Mouse (Mus musculus) stomach, embryonic 16.5 days (tissue): ENCODE results near the gene Aspg. TPM values are rescaled to one million over a fixed set of nuclear protein-coding genes. Genes with fewer than 3 reads are reported as not detected.

Source experiments
- ATAC-seq: fragments of 200-750 bp; cut with Nextera tagmentation; 2 replicates; pipeline ENCODE4 v1.8.0; 2017; ENCODE audit warnings: moderate number of reproducible peaks, moderate TSS enrichment; ENCODE audit not compliant: insufficient read depth, low FRiP score
- H3K27ac ChIP-seq: fragments of 300-500 bp; sonication (generic); 2 replicates; pipeline ENCODE4 v1.5.1; 2014; ENCODE audit warnings: low read length
- H3K27me3 ChIP-seq: fragments of 300-500 bp; sonication (generic); 2 replicates; pipeline ENCODE4 v1.6.1; 2014; ENCODE audit warnings: low read length, control low read depth, mixed read lengths; ENCODE audit not compliant: control insufficient read depth, insufficient read depth
- H3K36me3 ChIP-seq: fragments of 300-500 bp; sonication (generic); 2 replicates; pipeline ENCODE4 v1.6.1; 2014; ENCODE audit warnings: low read length; ENCODE audit not compliant: control insufficient read depth, insufficient read depth
- H3K4me1 ChIP-seq: fragments of 300-500 bp; sonication (generic); 2 replicates; pipeline ENCODE4 v1.6.1; 2014; ENCODE audit warnings: low read length, control low read depth, mixed read lengths; ENCODE audit not compliant: control insufficient read depth, insufficient read depth
- H3K4me2 ChIP-seq: fragments of 300-500 bp; sonication (generic); 2 replicates; pipeline ENCODE4 v1.6.1; 2014; ENCODE audit warnings: low read depth, low read length, mixed read lengths
- H3K4me3 ChIP-seq: fragments of 300-500 bp; sonication (generic); replicated peaks from 2 replicates; pipeline ENCODE4 v1.5.1; 2014; ENCODE audit warnings: mild to moderate bottlenecking, low read length
- H3K9ac ChIP-seq: fragments of 300-500 bp; sonication (generic); 2 replicates; pipeline ENCODE4 v1.6.1; 2014; ENCODE audit warnings: low read length
- H3K9me3 ChIP-seq: fragments of 300-500 bp; sonication (generic); replicated peaks from 2 replicates; pipeline ENCODE4 v1.6.1; 2016; ENCODE audit warnings: low read length, control low read depth; ENCODE audit not compliant: control insufficient read depth
- WGBS: fragments of 180-500 bp; shearing (Covaris S2); extraction: QIAGEN DNeasy Blood & Tissue Kit; methylation state at CpG from one replicate; pipeline ENCODE4 v1.1.7; 2014; 5-methylcytosine and 5-hydroxymethylcytosine counted together
- polyA plus RNA-seq: library from polyadenylated mRNA; unstranded; fragments of >200 nt; fragmentation: Nextera tagmentation; extraction: Ambion mirVana; gene quantifications from 2 replicates; pipeline ENCODE4 v1.2.1, GENCODE M21; 2015

The Aspg gene
- polyA plus RNA-seq, 1 experiment from 2014 or later, result 3.8 TPM

- 55% methylated on average over 14 of the region's 14 CpGs for WGBS
- Histone ChIP-seq H3K4me1 (peaks cover 17% of the 10 kb centered on the region; the same call in 1 of the 2 replicates), H3K4me3 (no peak overlapping the region), H3K4me2 (no peak overlapping the region), H3K27ac (no peak overlapping the region), H3K36me3 (no peaks in the 10 kb centered on the region), H3K9ac (no peak overlapping the region), H3K9me3 (no peaks in the 10 kb centered on the region), H3K27me3 (no peaks in the 10 kb centered on the region)
- ATAC-seq, result no peak
Measured at GRCm38 (mm10) chr12:112126931-112127635, 20.6 kb downstream of the Aspg start.

- Histone ChIP-seq H3K4me3 (no peak overlapping the region), H3K27ac (peak overlapping the region; percentile 93), H3K9ac (no peak overlapping the region), H3K36me3 (no peaks in the 10 kb centered on the region), H3K4me1 (peaks cover 17% of the 10 kb centered on the region; the same call in 1 of the 2 replicates), H3K27me3 (no peaks in the 10 kb centered on the region), H3K9me3 (no peaks in the 10 kb centered on the region), H3K4me2 (no peak overlapping the region)
- ATAC-seq, result no peak
- 73% methylated on average over 4 of the region's 4 CpGs for WGBS
Measured at GRCm38 (mm10) chr12:112128526-112128925, 22.0 kb downstream of the Aspg start.

- H3K4me2 ChIP-seq, result peak overlapping the region; percentile 76
- ATAC-seq, result no peak
- H3K9ac ChIP-seq, result no peak overlapping the region
Measured at GRCm38 (mm10) chr12:112129300-112129856, 22.9 kb downstream of the Aspg start.

GRCm38 (mm10) chr12:112130161-112130860, 23.8 kb downstream of the Aspg start:
- ATAC-seq, result peak; percentile 81

More at GRCm38 (mm10) chr12:112129300-112129856, 22.9 kb downstream of the Aspg start:
- Histone ChIP-seq H3K27me3 (no peaks in the 10 kb centered on the region), H3K4me3 (no peak overlapping the region), H3K9me3 (no peaks in the 10 kb centered on the region), H3K4me1 (peaks cover 17% of the 10 kb centered on the region; the same call in 1 of the 2 replicates), H3K36me3 (no peaks in the 10 kb centered on the region), H3K27ac (peak overlapping the region; percentile 93)
- WGBS, result 46% methylated on average over 6 of the region's 6 CpGs

GRCm38 (mm10) chr12:112130957-112131356, 24.5 kb downstream of the Aspg start:
- no peaks in the 10 kb centered on the region for H3K9me3 ChIP-seq
- peak overlapping the region; percentile 71 for H3K4me3 ChIP-seq
- ATAC-seq, result no peak; the same call in 1 of the 2 replicates
- 10% methylated on average over 32 of the region's 32 CpGs for WGBS
- peaks cover 17% of the 10 kb centered on the region; the same call in 1 of the 2 replicates for H3K4me1 ChIP-seq
- H3K36me3 ChIP-seq, result no peaks in the 10 kb centered on the region
- peak overlapping the region; percentile 87 for H3K9ac ChIP-seq
- no peaks in the 10 kb centered on the region for H3K27me3 ChIP-seq
- H3K27ac ChIP-seq, result peak overlapping the region; percentile 93
- H3K4me2 ChIP-seq, result peak overlapping the region; percentile 76

More at GRCm38 (mm10) chr12:112130161-112130860, 23.8 kb downstream of the Aspg start:
- Histone ChIP-seq H3K36me3 (no peaks in the 10 kb centered on the region), H3K27ac (peak overlapping the region; percentile 93), H3K4me3 (peak overlapping the region; percentile 71), H3K4me2 (peak overlapping the region; percentile 76), H3K9ac (peak overlapping the region; percentile 87), H3K9me3 (no peaks in the 10 kb centered on the region), H3K4me1 (peaks cover 17% of the 10 kb centered on the region; the same call in 1 of the 2 replicates), H3K27me3 (no peaks in the 10 kb centered on the region)
- WGBS, result 1% methylated on average over 78 of the region's 79 CpGs

- peaks cover 14% of the 10 kb centered on the region; the same call in 1 of the 2 replicates for H3K4me1 ChIP-seq
- H3K9ac ChIP-seq, result no peak overlapping the region
- ATAC-seq, result no peak
- no peaks in the 10 kb centered on the region for H3K36me3 ChIP-seq
- H3K9me3 ChIP-seq, result no peaks in the 10 kb centered on the region
- H3K4me3 ChIP-seq, result no peak overlapping the region
- WGBS, result 6% methylated on average over 5 of the region's 5 CpGs
- H3K4me2 ChIP-seq, result no peak overlapping the region
- H3K27me3 ChIP-seq, result peaks cover 38% of the 10 kb centered on the region
- H3K27ac ChIP-seq, result no peak overlapping the region
Measured at GRCm38 (mm10) chr12:112140231-112140630, 33.8 kb downstream of the Aspg start.

GRCm38 (mm10) chr12:112140745-112141144, 34.3 kb downstream of the Aspg start:
- Histone ChIP-seq H3K9ac (no peak overlapping the region), H3K27me3 (peaks cover 38% of the 10 kb centered on the region), H3K4me3 (no peak overlapping the region), H3K9me3 (no peaks in the 10 kb centered on the region), H3K4me1 (peaks cover 18% of the 10 kb centered on the region; the same call in 1 of the 2 replicates), H3K4me2 (no peak overlapping the region), H3K36me3 (no peaks in the 10 kb centered on the region), H3K27ac (no peak overlapping the region)
- no peak for ATAC-seq
- 55% methylated on average over 7 of the region's 7 CpGs for WGBS

- no peak for ATAC-seq
- 3% methylated on average over 6 of the region's 6 CpGs for WGBS
- Histone ChIP-seq H3K4me2 (no peak overlapping the region), H3K4me1 (peaks cover 21% of the 10 kb centered on the region; the same call in 1 of the 2 replicates), H3K4me3 (no peak overlapping the region), H3K9ac (no peak overlapping the region), H3K27me3 (peaks cover 38% of the 10 kb centered on the region), H3K27ac (no peak overlapping the region), H3K36me3 (no peaks in the 10 kb centered on the region), H3K9me3 (no peaks in the 10 kb centered on the region)
Measured at GRCm38 (mm10) chr12:112141300-112141699, 34.8 kb downstream of the Aspg start.
